Mouse (Mus musculus): ENCODE measurements around the gene Zdhhc17. TPM values are rescaled to one million over a fixed set of nuclear protein-coding genes. Genes with fewer than 3 reads are reported as not detected.

Zdhhc17 gene
- polyA plus RNA-seq, 1 experiment from 2014 or later = 22.0 TPM

GRCm38 (mm10) chr10:110999201-110999600 lies 10.7 kb downstream of the Zdhhc17 start:
- WGBS = 60% methylated on average over 5 of the region's 5 CpGs
- peak overlapping the region; percentile 38; the same call in 1 of the 2 replicates for H3K27ac ChIP-seq
- H3K27me3 ChIP-seq = no peaks in the 10 kb centered on the region
- H3K4me1 ChIP-seq = 0 out of 2 replicates have a peak, but pooled peaks cover 4% of the 10 kb centered on the region
- H3K36me3 ChIP-seq = no peaks in the 10 kb centered on the region
- H3K9me3 ChIP-seq = no peaks in the 10 kb centered on the region
- no peak overlapping the region for H3K9ac ChIP-seq
- ATAC-seq (ENCODE audit: insufficient number of reproducible peaks, low FRiP score, low TSS enrichment, low read depth) = no peak
- H3K4me3 ChIP-seq = no peak overlapping the region
- H3K4me2 ChIP-seq = no peak overlapping the region

- Histone ChIP-seq H3K9me3 (no peaks in the 10 kb centered on the region), H3K27ac (no peak overlapping the region), H3K36me3 (no peaks in the 10 kb centered on the region), H3K27me3 (no peaks in the 10 kb centered on the region), H3K4me1 (peaks cover 6% of the 10 kb centered on the region; the same call in 1 of the 2 replicates), H3K4me3 (no peak overlapping the region), H3K9ac (no peak overlapping the region), H3K4me2 (no peak overlapping the region)
- 75% methylated on average over 6 of the region's 6 CpGs for WGBS
- ATAC-seq (ENCODE audit: insufficient number of reproducible peaks, low FRiP score, low TSS enrichment, low read depth) = no peak
Observed at GRCm38 (mm10) chr10:110997180-110997579, 12.8 kb downstream of the Zdhhc17 start.

DNA sequence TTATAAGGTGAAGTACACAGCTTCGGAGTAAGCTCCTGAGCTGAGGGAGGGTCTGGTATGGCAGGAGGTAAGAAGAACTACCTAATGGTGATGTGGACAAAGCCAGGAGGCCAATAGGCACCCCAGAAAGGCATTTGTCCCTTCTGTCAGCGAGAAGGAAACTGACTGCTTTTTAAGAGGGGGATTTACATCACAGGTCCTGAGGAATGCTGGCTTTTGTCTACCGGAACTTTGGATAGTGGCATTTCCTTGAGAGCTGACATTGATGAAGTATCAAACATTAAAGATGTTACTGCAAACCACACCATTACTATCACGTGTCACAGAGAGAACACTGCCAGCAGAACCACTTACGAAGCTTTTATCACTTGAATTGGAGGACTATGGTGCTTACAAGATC lies 15.2 kb downstream of the Zdhhc17 start:
- ATAC-seq (ENCODE audit: insufficient number of reproducible peaks, low FRiP score, low TSS enrichment, low read depth) = no peak
- H3K4me2 ChIP-seq = no peak overlapping the region
- no peak overlapping the region for H3K27ac ChIP-seq
- 79% methylated on average over 5 of the region's 5 CpGs for WGBS
- H3K36me3 ChIP-seq = no peaks in the 10 kb centered on the region
- no peaks in the 10 kb centered on the region for H3K9me3 ChIP-seq
- H3K4me1 ChIP-seq = peaks cover 9% of the 10 kb centered on the region; the same call in 1 of the 2 replicates
- H3K4me3 ChIP-seq = no peak overlapping the region
- H3K9ac ChIP-seq = no peak overlapping the region
- H3K27me3 ChIP-seq = no peaks in the 10 kb centered on the region

GRCm38 (mm10) chr10:110993249-110993648 lies 16.7 kb downstream of the Zdhhc17 start:
- H3K4me1 ChIP-seq = peaks cover 9% of the 10 kb centered on the region; the same call in 1 of the 2 replicates
- no peak for ATAC-seq (ENCODE audit: insufficient number of reproducible peaks, low FRiP score, low TSS enrichment, low read depth)

DNA sequence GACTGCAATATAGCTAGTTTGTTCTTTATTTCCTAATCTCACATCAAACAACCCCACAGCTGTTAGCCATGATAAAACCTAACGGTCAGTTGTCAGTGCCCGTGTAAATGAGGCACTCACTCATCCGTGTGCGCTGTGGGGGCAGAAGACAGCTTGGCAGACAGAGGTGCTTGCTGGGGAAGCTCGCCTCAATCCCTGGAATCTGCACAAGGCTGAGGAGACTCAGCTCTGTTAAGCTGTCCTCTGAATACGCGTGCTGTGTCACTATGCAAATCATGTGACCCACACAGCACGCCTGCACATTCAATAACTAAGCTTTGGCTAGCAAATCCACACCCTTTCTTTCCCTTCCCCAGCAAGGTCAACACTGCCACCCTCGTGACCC lies 17.9 kb downstream of the Zdhhc17 start:
- Histone ChIP-seq H3K36me3 (no peaks in the 10 kb centered on the region), H3K9me3 (no peaks in the 10 kb centered on the region), H3K27ac (no peak overlapping the region), H3K27me3 (no peaks in the 10 kb centered on the region), H3K4me3 (no peak overlapping the region), H3K4me1 (peaks cover 9% of the 10 kb centered on the region; the same call in 1 of the 2 replicates), H3K9ac (no peak overlapping the region), H3K4me2 (no peak overlapping the region)
- WGBS = 45% methylated on average over 9 of the region's 9 CpGs
- no peak for ATAC-seq (ENCODE audit: insufficient number of reproducible peaks, low FRiP score, low TSS enrichment, low read depth)

More at GRCm38 (mm10) chr10:110993249-110993648, 16.7 kb downstream of the Zdhhc17 start:
- Histone ChIP-seq H3K27me3 (no peaks in the 10 kb centered on the region), H3K9me3 (no peaks in the 10 kb centered on the region), H3K4me2 (no peak overlapping the region), H3K27ac (no peak overlapping the region), H3K36me3 (no peaks in the 10 kb centered on the region), H3K9ac (no peak overlapping the region), H3K4me3 (no peak overlapping the region)
- WGBS = 54% methylated on average over 5 of the region's 5 CpGs

- Histone ChIP-seq H3K36me3 (no peaks in the 10 kb centered on the region), H3K27ac (no peak overlapping the region), H3K4me2 (no peak overlapping the region), H3K27me3 (no peaks in the 10 kb centered on the region), H3K4me1 (peaks cover 9% of the 10 kb centered on the region; the same call in 1 of the 2 replicates), H3K4me3 (no peak overlapping the region), H3K9me3 (no peaks in the 10 kb centered on the region), H3K9ac (no peak overlapping the region)
- 66% methylated on average over 6 of the region's 6 CpGs for WGBS
- ATAC-seq (ENCODE audit: insufficient number of reproducible peaks, low FRiP score, low TSS enrichment, low read depth) = no peak
Observed at GRCm38 (mm10) chr10:110991307-110992046, 18.5 kb downstream of the Zdhhc17 start.

DNA sequence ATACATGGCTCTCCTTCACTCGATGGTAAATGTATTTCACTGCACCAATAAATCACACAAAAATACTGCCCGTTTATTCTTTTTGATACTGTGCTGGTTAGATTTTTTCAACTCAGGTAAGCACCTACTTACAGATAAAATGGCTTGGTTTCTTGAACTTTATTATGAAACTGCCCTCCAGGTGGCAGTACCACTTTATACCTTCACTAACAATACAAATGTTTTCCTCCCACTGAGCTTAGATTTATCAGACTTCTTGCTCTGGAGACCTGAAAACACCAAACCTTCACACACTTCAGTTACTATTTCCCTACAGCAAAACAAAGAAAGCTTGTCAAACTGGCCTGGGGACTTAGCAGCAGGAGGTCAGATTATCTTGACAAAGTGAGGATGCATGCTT lies 20.2 kb downstream of the Zdhhc17 start:
- no peak for ATAC-seq (ENCODE audit: insufficient number of reproducible peaks, low FRiP score, low TSS enrichment, low read depth)
- no peak overlapping the region for H3K27ac ChIP-seq
- 63% methylated on average over 2 of the region's 2 CpGs for WGBS

GRCm38 (mm10) chr10:110986682-110987081 lies 23.3 kb downstream of the Zdhhc17 start:
- H3K4me3 ChIP-seq = no peak overlapping the region
- H3K9ac ChIP-seq = no peak overlapping the region
- no peaks in the 10 kb centered on the region; the same call in 1 of the 2 replicates for H3K4me1 ChIP-seq
- no peak for ATAC-seq (ENCODE audit: insufficient number of reproducible peaks, low FRiP score, low TSS enrichment, low read depth)
- H3K4me2 ChIP-seq = no peak overlapping the region
- H3K27me3 ChIP-seq = no peaks in the 10 kb centered on the region
- H3K9me3 ChIP-seq = no peaks in the 10 kb centered on the region
- H3K36me3 ChIP-seq = no peaks in the 10 kb centered on the region
- H3K27ac ChIP-seq = no peak overlapping the region
- 92% methylated on average over 17 of the region's 17 CpGs for WGBS

More for the DNA sequence above, 20.2 kb downstream of the Zdhhc17 start:
- H3K4me3 ChIP-seq = no peak overlapping the region
- H3K9ac ChIP-seq = no peak overlapping the region
- peaks cover 5% of the 10 kb centered on the region; the same call in 1 of the 2 replicates for H3K4me1 ChIP-seq
- H3K36me3 ChIP-seq = no peaks in the 10 kb centered on the region
- no peak overlapping the region for H3K4me2 ChIP-seq
- H3K9me3 ChIP-seq = no peaks in the 10 kb centered on the region
- H3K27me3 ChIP-seq = no peaks in the 10 kb centered on the region

DNA sequence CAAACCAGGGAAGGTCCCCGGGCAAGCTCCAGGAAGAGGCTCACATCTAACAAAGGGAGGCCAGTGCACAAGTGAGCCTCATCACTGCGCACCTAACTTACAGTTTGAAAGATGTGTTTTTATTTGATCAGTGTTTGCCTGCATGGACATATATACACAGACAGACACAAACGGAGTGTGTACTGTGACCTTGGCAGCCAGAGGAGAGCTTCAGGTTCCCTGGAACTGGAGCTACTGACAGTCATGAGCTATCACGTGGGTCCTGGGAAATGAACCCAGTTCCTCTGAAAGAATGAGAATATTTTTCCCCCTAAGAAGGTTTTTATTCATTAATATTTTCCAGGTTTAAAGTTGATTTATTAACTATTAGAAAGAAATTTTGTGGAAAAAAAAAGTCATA lies 27.2 kb downstream of the Zdhhc17 start:
- Histone ChIP-seq H3K4me1 (no peaks in the 10 kb centered on the region; the same call in 1 of the 2 replicates), H3K4me2 (no peak overlapping the region), H3K27me3 (no peaks in the 10 kb centered on the region), H3K9me3 (no peaks in the 10 kb centered on the region), H3K4me3 (no peak overlapping the region), H3K36me3 (peaks cover 8% of the 10 kb centered on the region), H3K27ac (no peak overlapping the region), H3K9ac (no peak overlapping the region)
- no peak for ATAC-seq (ENCODE audit: insufficient number of reproducible peaks, low FRiP score, low TSS enrichment, low read depth)
- 75% methylated on average over 4 of the region's 4 CpGs for WGBS

DNA sequence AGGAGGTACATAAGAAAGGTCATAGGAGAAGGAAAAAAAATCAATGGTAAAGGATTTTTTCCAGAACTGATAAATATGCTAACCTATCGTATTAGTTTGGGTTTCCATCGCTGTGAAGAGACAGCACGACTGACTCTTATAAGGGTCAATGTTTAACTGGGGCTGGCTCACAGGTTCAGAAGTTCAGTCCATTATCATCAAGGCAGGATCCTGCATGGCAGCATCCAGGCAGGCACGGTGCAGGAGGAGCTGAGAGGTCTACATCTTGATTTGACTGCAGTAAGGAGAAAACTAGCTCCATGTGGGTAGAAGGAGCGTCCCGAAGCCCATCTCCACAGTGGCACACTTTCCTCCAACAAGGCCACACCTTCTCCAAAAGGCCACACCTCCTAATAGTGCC lies 29.5 kb downstream of the Zdhhc17 start:
- Histone ChIP-seq H3K9ac (no peak overlapping the region), H3K27ac (no peak overlapping the region), H3K9me3 (no peaks in the 10 kb centered on the region), H3K27me3 (no peaks in the 10 kb centered on the region), H3K4me2 (no peak overlapping the region), H3K36me3 (peaks cover 11% of the 10 kb centered on the region), H3K4me3 (no peak overlapping the region), H3K4me1 (no peaks in the 10 kb centered on the region; the same call in 1 of the 2 replicates)
- 94% methylated on average over 6 of the region's 6 CpGs for WGBS
- no peak for ATAC-seq (ENCODE audit: insufficient number of reproducible peaks, low FRiP score, low TSS enrichment, low read depth)

DNA sequence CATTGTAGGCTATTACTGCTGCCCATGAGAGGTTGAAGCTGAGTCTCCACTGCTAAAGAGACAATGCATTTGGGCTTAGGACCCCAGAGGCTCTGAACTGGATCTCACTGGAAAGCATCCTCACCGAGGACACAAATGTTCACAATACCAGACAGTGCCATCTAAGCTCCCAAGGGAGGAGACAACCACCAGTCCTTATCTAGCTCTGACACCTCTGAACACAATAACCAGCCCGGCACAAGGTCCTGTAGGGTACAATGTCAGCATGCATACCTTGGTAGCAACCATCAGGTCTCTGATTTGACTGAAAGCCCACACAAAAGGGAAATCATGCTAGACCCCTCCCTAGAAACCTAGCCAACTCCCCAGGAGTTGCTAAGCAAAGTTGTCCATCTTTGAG lies 30.5 kb downstream of the Zdhhc17 start:
- no peak overlapping the region for H3K27ac ChIP-seq
- 87% methylated on average over 2 of the region's 2 CpGs for WGBS

GRCm38 (mm10) chr10:110977379-110977778 lies 32.6 kb downstream of the Zdhhc17 start:
- Histone ChIP-seq H3K36me3 (peaks cover 14% of the 10 kb centered on the region), H3K9me3 (no peaks in the 10 kb centered on the region), H3K27me3 (no peaks in the 10 kb centered on the region), H3K4me2 (no peak overlapping the region), H3K9ac (no peak overlapping the region), H3K4me1 (no peaks in the 10 kb centered on the region), H3K27ac (no peak overlapping the region), H3K4me3 (no peak overlapping the region)
- ATAC-seq (ENCODE audit: insufficient number of reproducible peaks, low FRiP score, low TSS enrichment, low read depth) = no peak
- WGBS = 54% methylated on average over 2 of the region's 2 CpGs

More for the DNA sequence above, 30.5 kb downstream of the Zdhhc17 start:
- no peaks in the 10 kb centered on the region for H3K9me3 ChIP-seq
- no peaks in the 10 kb centered on the region; the same call in 1 of the 2 replicates for H3K4me1 ChIP-seq
- no peak for ATAC-seq (ENCODE audit: insufficient number of reproducible peaks, low FRiP score, low TSS enrichment, low read depth)
- H3K27me3 ChIP-seq = no peaks in the 10 kb centered on the region
- no peak overlapping the region for H3K4me3 ChIP-seq
- no peak overlapping the region for H3K9ac ChIP-seq
- H3K36me3 ChIP-seq = peaks cover 11% of the 10 kb centered on the region
- H3K4me2 ChIP-seq = no peak overlapping the region

Measured in limb, embryonic 15.5 days (tissue).